Mouse (Mus musculus): Measurements from ENCODE around the gene Stoml2.

The Stoml2 gene

GRCm38 (mm10) chr4:43038567-43039495 lies 7.3 kb upstream of the Stoml2 start:
- no peak for DNase-seq (ENCODE audit: extremely low spot score, low read depth, low spot score)

GRCm38 (mm10) chr4:43037860-43038566 lies 6.5 kb upstream of the Stoml2 start:
- DNase-seq (ENCODE audit: extremely low spot score, low read depth, low spot score): no peak

- no peak for DNase-seq (ENCODE audit: extremely low spot score, low read depth, low spot score)
Measured at GRCm38 (mm10) chr4:43036356-43036755, 4.8 kb upstream of the Stoml2 start.

- DNase-seq (ENCODE audit: extremely low spot score, low read depth, low spot score): no peak
Measured at GRCm38 (mm10) chr4:43035851-43036250, 4.3 kb upstream of the Stoml2 start.

GRCm38 (mm10) chr4:43033481-43033880 lies 2.0 kb upstream of the Stoml2 start:
- DNase-seq (ENCODE audit: extremely low spot score, low read depth, low spot score): no peak

- DNase-seq (ENCODE audit: extremely low spot score, low read depth, low spot score): no peak
Measured at GRCm38 (mm10) chr4:43032501-43032900, 991 bp upstream of the Stoml2 start.

- no peak for DNase-seq (ENCODE audit: extremely low spot score, low read depth, low spot score)
Measured at GRCm38 (mm10) chr4:43030780-43031230, 705 bp downstream of the Stoml2 start.

GRCm38 (mm10) chr4:43030352-43030751 lies 1.2 kb downstream of the Stoml2 start:
- DNase-seq (ENCODE audit: extremely low spot score, low read depth, low spot score): no peak

- DNase-seq (ENCODE audit: extremely low spot score, low read depth, low spot score): no peak
Measured at GRCm38 (mm10) chr4:43029749-43030148, 1.8 kb downstream of the Stoml2 start.

- no peak for DNase-seq (ENCODE audit: extremely low spot score, low read depth, low spot score)
Measured at GRCm38 (mm10) chr4:43029121-43029520, 2.4 kb downstream of the Stoml2 start.

GRCm38 (mm10) chr4:43025084-43025960 lies 6.2 kb downstream of the Stoml2 start, which contains the start of gene Pigo:
Gene Pigo, minus strand, starts transcription at chr4:43025819.
- peak; percentile 79 for DNase-seq (ENCODE audit: extremely low spot score, low read depth, low spot score)

- no peak for DNase-seq (ENCODE audit: extremely low spot score, low read depth, low spot score)
Measured at GRCm38 (mm10) chr4:43024673-43025072, 6.8 kb downstream of the Stoml2 start.

- DNase-seq (ENCODE audit: extremely low spot score, low read depth, low spot score): no peak
Measured at GRCm38 (mm10) chr4:43021341-43021740, 10.2 kb downstream of the Stoml2 start.

- no peak for DNase-seq (ENCODE audit: extremely low spot score, low read depth, low spot score)
Measured at GRCm38 (mm10) chr4:43020876-43021275, 10.6 kb downstream of the Stoml2 start.

- DNase-seq (ENCODE audit: extremely low spot score, low read depth, low spot score): no peak
Measured at GRCm38 (mm10) chr4:43019641-43020465, 11.7 kb downstream of the Stoml2 start.

- no peak for DNase-seq (ENCODE audit: extremely low spot score, low read depth, low spot score)
Measured at GRCm38 (mm10) chr4:43019176-43019575, 12.3 kb downstream of the Stoml2 start.

GRCm38 (mm10) chr4:43018156-43018555 lies 13.4 kb downstream of the Stoml2 start:
- no peak for DNase-seq (ENCODE audit: extremely low spot score, low read depth, low spot score)

- DNase-seq (ENCODE audit: extremely low spot score, low read depth, low spot score): no peak
Measured at GRCm38 (mm10) chr4:43012091-43012490, 19.4 kb downstream of the Stoml2 start.

GRCm38 (mm10) chr4:43010161-43011038 lies 21.1 kb downstream of the Stoml2 start, which contains the start of gene Fancg:
Gene Fancg, minus strand, starts transcription at chr4:43010506.
- DNase-seq (ENCODE audit: extremely low spot score, low read depth, low spot score): no peak

Data from hindlimb bud, embryonic 11.5 days (tissue).